Mouse (Mus musculus): Measurements from ENCODE around the gene Gm6525.

- TF ChIP-seq CTCF (IDR thresholded peaks at IDR 0.05; ENCODE audit: borderline replicate concordance, extremely low read depth, insufficient read depth, insufficient read length) (no peak), POLR2A (IDR thresholded peaks at IDR 0.05; ENCODE audit: borderline replicate concordance, extremely low read depth, insufficient read depth, insufficient read length, poor library complexity, severe bottlenecking) (no peak)
Observed at GRCm38 (mm10) chr3:84130776-84131175, 43.1 kb upstream of the Gm6525 start.
